Mouse (Mus musculus): Measurements from ENCODE around the gene Dvl1.

Dvl1 gene

GRCm38 (mm10) chr4:155907003-155907402 is 59.8 kb downstream of the Dvl1 start:
- no peak for DNase-seq (ENCODE audit: low read depth, low spot score)

- no peak for DNase-seq (ENCODE audit: low read depth, low spot score)
Observed at GRCm38 (mm10) chr4:155908281-155908680, 61.1 kb downstream of the Dvl1 start.

GRCm38 (mm10) chr4:155908751-155909150 is 61.5 kb downstream of the Dvl1 start:
- no peak for DNase-seq (ENCODE audit: low read depth, low spot score)

All from c-Kit-negative CD71-positive TER-119-positive erythroid progenitor cells, embryonic 14.5 days (primary cell).